Mouse (Mus musculus): ENCODE data around the gene Slc24a2. TPM values are rescaled to one million over a fixed set of nuclear protein-coding genes. Genes with fewer than 3 reads are reported as not detected.

Slc24a2 gene
- total RNA-seq (2017), result not detected in 3 replicates

DNA sequence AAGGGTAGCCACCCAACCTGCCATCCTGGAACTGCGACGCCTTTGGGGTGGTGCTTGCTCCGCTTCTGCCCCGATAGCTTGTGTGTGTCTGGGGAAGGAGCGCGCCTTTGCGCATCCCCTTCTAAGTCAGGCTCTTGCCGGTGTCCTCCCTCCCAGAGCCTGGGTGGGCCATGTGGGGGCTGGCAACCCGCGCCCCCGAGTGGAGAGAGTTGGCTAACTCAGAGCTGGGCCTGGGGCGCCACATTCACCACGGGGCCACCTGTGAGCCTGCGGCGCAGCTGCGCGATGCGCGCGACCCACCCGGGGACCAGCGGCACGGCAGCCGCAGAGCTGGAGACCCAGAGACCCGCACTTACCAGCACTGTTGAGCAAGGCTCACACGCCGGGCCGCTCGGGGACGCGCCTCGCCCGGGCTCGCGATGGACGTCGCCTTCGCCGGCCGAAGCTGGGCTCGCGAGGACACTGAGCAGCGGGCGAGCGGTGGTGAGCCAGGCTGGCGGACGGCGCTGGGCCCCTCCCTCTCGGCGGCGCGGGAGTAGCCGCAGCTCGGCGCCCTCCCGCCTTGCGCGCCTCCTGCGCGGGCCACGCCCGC is at the start of gene Slc24a2:
Gene Slc24a2 (minus strand): TSS at position 518 of the 592 bp plus-strand sequence.
- no peak for ATAC-seq (replicated peaks; ENCODE audit: insufficient number of reproducible peaks, low FRiP score, low TSS enrichment, poor library complexity, severe bottlenecking)

DNA sequence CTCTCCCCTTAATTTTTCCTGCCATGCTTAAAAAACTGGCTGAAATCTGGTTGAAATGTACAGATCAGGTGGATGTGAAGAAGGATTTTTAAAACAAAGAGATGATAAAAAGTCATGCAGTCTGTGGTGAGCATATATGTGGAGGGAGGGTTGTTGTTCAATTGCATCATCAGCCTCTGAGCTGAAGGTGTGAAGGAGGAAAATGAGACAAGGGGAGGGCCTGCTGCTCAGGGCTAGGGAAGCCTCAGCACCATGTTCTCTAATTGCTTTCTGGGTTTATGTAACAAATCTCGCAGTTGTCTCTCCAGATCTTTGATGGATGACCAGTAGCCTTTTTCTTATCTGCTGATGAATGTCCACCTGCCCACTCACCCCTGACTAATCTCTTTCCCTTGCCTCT is 44.5 kb upstream of the Slc24a2 start:
- ATAC-seq (replicated peaks; ENCODE audit: insufficient number of reproducible peaks, low FRiP score, low TSS enrichment, poor library complexity, severe bottlenecking), result no peak

DNA sequence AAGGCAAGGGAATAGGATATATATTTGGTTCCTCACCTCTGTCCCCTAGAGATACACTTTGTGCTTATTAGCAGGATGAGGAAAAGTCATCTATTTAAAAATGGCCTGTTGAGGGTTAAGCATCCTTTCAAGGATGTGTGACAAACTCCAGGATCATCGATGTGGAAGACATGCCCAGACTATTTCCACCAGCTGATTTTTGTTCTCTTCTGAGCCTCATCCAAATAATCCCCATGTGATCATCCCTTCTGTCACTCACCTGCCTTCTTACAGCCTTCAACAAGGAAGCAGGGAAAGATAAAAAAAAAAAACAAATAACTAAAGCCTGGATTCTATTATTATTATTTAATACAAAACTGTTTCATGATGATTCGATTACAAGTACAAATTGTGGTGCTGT is 44.0 kb upstream of the Slc24a2 start:
- no peak for ATAC-seq (replicated peaks; ENCODE audit: insufficient number of reproducible peaks, low FRiP score, low TSS enrichment, poor library complexity, severe bottlenecking)

DNA sequence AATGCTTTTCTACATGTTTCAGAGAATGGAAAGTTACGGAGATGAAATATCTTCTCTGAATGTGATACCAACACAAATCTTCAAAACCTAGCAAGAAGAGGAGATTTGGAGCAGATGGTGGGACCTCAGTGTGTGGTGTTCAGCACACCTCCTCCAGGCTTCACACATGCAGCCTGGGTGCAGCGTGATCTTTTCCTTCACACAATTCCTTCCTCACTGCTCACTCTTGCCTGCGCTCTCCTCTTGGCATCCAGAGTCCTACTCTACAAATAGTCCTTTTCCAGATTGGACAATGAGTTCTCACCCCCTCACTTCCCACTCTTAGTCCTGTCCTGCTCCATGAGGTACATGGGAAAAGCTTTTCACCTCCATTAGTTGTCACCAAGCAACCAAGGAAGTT is 43.2 kb upstream of the Slc24a2 start:
- no peak for ATAC-seq (replicated peaks; ENCODE audit: insufficient number of reproducible peaks, low FRiP score, low TSS enrichment, poor library complexity, severe bottlenecking)

DNA sequence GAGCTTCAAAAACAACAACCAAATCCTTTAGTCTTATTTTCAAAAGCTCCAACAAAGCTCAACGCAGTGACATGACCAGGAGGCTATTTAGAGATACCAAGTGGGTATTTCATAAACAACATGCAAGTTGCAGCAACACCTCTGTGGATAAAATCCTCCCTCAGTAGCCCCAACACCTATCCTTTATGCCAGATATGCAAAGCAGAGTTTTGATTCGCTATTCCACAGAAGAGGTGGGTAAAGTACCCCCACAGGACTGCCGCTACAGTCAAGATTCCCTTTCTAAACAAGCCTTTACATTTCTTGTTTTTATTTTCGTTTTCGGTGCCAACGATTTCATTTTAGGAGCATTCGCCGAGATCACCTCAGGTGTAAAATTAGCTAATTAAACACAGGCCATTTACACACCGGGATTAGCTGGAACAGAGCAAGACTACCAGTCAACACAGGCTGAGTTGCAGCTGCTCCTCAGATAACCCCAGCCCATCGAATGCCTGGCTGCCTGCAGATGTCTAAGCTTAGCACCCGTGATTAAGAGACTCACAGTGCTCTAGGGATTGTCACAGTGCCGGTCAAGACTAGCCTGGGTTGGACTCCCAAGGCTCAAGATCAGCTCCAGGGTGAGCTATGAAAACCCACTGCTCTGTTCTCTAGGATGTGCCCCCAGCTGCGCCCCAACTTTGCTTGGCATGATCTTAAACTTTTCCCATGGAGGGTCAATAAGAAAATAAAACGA is 885 bp downstream of the Slc24a2 start:
- no peak for ATAC-seq (replicated peaks; ENCODE audit: insufficient number of reproducible peaks, low FRiP score, low TSS enrichment, poor library complexity, severe bottlenecking)

DNA sequence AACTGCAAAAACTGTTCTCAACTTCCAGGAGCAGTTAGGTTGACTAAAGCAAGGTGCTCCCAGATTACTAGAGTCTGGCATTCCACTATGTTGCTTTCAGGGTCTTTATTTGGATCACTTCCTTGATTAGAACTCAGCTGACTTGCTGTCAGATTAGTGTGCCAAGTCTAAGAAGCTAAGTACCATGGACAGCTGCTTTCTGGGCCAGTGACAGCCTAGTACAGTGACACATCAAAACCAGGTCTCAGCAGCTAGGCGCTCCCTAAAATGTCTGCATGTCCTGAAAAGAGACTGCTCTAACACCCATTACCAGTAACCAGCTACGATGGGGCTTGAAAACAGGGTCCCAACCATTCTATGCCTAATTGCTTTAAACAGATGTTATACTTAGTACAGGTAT is 8.7 kb downstream of the Slc24a2 start:
- ATAC-seq (replicated peaks; ENCODE audit: insufficient number of reproducible peaks, low FRiP score, low TSS enrichment, poor library complexity, severe bottlenecking), result no peak

DNA sequence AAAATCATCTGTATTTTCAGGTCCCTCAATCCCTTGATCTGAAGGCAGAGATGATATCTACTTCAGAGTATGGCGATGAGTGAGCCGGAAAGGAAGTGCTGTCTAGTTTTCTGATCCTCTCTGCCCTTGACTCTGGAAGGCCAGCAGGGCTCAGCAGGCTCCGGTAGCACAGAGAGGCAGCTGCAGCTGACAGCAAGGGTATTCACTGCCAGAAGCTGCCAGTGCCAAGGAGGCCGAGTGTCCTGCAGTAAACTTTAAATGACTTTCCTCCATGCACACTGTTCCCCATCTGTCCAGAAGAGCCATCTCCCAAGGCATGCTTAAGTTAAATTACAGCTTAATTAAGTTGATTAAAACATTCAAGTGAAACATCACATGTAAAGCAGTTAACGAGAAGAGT is 12.1 kb downstream of the Slc24a2 start:
- ATAC-seq (replicated peaks; ENCODE audit: insufficient number of reproducible peaks, low FRiP score, low TSS enrichment, poor library complexity, severe bottlenecking), result no peak

DNA sequence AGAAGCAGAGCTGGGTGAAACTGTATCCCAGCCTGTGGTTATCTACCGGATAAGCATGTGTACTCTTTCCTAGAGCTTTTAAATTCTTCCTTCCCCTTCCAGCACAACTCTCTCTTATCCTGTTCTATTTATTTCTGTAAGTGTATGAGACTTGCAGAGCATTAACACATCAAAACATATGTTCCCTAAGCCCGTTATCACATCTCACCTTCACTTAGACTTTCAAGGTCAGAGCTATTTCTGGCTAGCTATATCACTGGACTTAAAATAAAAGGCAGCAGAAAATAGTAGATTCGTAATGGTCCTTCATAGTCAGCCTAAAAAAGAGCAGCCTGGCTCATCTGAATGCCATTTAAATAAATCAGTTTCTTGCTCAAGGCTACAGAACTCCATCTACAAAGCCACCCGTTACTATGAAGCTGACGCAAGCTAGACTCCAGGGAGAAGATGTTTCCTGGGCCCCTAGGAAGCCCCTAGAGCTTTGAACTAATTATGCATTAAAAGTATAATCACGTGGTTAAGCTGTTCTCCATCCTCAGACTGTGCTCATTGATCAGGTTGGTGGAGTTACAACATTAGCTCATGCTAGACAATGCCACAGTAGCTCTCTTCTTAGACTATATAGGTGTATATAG is 18.8 kb downstream of the Slc24a2 start:
- no peak for ATAC-seq (replicated peaks; ENCODE audit: insufficient number of reproducible peaks, low FRiP score, low TSS enrichment, poor library complexity, severe bottlenecking)

DNA sequence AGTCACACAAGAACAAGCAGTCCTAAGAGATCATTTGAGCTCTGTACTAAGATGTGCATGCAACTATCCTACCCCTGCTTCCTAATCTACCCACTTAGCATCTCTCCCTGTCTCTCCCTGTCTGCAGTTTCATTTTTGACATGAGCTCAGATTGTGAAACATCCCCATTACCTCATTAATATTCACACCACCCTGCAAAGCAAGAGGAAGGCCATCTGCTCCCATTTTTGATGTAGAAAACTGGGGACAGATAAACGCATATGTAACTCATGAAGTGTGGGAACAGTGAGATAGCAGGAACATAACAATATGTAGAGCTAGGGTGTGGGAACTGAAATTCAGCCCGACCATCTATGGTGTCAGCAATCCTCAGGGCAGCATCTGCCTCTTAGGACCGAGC is 19.7 kb downstream of the Slc24a2 start:
- no peak for ATAC-seq (replicated peaks; ENCODE audit: insufficient number of reproducible peaks, low FRiP score, low TSS enrichment, poor library complexity, severe bottlenecking)

DNA sequence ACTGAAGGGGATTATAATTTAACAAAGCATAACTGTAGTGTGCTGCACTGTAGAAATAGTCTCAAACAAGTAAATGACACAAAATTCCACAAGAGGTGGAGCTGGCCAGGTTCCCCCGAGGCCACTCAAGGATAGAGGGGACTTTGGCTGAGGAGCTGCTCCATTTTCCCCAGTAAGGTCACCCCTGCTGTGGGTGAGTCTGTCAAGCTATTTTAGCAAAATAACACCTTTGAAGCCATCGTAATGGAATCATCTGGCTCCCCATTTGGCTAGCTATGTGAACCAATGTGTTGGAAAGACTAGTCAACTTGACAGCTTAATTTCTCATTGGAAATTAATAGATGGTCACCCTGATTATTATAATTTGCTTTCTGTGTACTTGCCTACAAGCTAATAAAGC is 28.2 kb downstream of the Slc24a2 start:
- no peak for ATAC-seq (replicated peaks; ENCODE audit: insufficient number of reproducible peaks, low FRiP score, low TSS enrichment, poor library complexity, severe bottlenecking)

DNA sequence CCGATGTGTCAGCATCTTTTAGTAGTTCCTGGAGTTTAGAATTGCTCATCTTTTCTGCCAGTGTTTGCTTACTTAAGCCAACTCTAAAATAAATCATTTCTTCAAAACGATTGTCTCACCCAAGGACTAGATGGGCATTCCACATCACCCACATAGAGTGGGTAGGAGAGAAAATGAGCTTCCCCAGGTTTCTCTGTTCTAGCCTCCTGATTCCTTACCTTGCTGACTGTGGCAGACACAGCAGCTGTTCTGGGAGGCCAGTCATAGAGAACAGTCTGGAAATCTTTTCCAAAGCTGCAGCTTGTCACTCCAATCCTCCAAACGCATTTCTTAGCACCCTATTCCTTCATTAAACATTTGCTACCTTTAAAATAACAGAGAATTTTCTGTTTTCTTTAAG is 29.0 kb downstream of the Slc24a2 start:
- ATAC-seq (replicated peaks; ENCODE audit: insufficient number of reproducible peaks, low FRiP score, low TSS enrichment, poor library complexity, severe bottlenecking), result no peak

DNA sequence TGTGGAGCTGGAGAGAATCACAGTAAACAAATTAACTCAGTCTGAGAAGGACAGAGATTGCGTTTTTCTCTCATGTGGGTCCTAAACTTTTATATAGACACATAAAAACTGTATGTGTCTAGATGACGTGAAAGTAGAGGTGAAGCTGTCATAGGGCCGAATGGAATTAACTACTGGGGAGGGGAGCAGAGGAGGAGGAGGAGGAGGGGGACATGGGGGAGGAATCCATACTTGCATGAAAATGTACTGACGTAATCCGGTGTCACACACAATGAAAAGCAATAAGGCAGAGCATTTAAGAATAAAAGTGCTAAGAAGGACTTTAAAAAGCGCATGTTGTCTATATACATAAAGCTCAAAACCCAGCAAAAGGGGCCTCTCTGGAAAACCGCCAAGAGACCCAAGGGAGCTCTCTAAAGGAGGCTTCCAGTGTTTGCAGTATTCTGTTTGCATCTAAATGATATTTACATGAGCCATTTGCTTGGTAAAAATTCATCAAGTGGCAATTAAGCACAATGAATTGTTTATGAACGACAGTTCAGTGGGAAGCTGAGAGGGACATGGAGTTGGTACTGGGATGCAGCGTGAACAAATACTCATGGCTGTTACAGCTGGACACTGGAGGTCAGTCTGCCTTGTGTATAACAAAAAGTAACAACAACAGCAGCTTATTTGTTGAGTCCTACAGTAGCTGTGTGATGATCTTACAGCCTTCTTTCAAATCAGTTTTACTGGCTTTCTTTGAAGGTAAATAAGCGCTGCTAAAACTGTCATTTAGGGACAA is 45.9 kb downstream of the Slc24a2 start:
- no peak for ATAC-seq (replicated peaks; ENCODE audit: insufficient number of reproducible peaks, low FRiP score, low TSS enrichment, poor library complexity, severe bottlenecking)

DNA sequence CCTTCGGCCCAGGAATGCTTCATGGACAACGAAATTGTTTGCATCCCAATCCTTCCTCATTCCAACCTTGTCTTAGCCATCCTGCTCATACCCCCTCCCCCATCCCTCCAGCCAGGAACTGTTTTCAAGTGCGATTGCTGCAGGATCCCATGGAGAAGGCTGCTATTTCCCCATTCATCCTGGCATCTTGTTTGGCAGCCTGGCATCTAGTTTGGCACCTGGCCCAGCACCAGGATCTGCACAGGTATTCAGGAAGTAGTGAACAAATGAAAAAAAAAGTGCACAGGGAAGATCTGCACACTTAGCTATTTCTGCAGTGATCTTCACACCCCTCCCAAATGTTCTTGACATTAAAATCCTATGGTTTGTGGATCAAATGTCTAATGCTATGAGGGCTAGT is 53.2 kb downstream of the Slc24a2 start:
- ATAC-seq (replicated peaks; ENCODE audit: insufficient number of reproducible peaks, low FRiP score, low TSS enrichment, poor library complexity, severe bottlenecking), result no peak

DNA sequence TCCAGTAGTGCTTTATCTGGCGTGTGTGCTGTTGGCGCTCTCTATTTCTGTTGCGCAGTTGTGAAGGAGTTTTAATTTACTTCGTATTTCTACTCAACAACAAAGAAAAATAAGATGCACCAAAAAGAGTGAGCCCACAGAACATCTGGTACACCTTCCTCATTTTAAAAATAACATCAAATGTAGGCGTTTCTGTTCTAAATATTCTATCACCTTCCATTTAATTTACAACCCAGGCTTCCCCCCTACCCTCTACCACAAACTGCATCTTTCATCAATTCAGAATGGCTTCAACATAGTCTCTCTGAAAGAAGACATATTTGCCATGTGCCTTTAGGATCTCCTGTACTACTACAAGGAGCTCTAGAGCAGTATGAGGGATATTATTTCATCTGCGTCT is 66.3 kb downstream of the Slc24a2 start:
- no peak for ATAC-seq (replicated peaks; ENCODE audit: insufficient number of reproducible peaks, low FRiP score, low TSS enrichment, poor library complexity, severe bottlenecking)

DNA sequence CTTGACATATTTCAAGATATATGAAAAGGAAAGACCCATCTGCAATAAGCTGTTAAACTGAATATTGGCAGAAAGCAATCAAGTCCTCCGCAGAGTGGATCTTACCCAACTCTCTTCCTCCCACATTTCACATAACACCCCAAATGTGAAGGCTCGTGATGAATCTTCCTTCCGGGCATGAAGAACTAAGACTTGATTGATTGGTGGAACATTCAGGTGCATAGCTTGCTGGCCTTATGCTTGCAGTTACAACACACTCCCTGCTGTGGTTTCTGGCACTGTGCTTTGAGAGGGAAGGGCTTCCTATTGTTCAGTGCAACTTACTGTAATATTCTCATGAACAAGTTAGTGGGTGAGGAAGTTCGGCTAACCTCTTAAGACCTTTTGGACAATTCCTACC is 72.2 kb downstream of the Slc24a2 start:
- no peak for ATAC-seq (replicated peaks; ENCODE audit: insufficient number of reproducible peaks, low FRiP score, low TSS enrichment, poor library complexity, severe bottlenecking)

DNA sequence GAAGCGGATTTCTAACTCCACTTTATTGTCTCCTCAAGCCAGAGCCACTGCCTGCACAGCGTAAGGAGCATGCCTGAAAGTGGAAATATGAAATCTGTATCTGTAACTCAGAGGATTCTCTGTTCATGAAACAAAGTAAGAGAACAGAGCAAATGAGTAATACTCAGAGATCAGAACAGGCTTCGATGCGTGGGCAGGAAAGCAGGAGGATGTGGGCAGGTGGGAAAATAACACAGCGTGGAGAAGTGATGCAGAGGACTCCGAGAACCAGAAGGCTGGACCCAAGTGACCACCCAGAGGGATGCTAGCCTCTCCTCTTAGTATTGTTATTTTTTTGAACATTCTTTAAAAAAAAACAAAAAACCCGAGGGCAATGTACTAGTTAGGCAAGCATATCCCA is 78.3 kb downstream of the Slc24a2 start:
- no peak for ATAC-seq (replicated peaks; ENCODE audit: insufficient number of reproducible peaks, low FRiP score, low TSS enrichment, poor library complexity, severe bottlenecking)

DNA sequence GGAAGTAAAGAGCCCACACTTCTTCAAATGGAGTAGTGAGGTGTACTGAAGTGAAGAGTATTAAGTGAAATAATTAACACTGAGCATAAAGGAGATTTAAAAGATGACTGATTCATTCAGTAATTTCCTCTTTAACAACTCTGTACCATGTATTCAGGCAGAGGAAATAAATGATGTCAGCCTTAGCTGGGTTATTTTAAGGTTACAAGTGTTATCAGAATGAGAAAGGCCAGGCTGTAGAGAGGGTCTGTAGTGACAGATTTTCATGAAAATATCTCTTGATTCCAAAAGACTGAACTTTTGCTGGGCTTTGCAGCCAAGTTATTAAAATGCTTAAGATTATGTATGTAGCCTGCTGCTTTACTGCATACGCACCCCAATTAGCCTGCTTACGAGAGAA is 80.7 kb downstream of the Slc24a2 start:
- no peak for ATAC-seq (replicated peaks; ENCODE audit: insufficient number of reproducible peaks, low FRiP score, low TSS enrichment, poor library complexity, severe bottlenecking)

DNA sequence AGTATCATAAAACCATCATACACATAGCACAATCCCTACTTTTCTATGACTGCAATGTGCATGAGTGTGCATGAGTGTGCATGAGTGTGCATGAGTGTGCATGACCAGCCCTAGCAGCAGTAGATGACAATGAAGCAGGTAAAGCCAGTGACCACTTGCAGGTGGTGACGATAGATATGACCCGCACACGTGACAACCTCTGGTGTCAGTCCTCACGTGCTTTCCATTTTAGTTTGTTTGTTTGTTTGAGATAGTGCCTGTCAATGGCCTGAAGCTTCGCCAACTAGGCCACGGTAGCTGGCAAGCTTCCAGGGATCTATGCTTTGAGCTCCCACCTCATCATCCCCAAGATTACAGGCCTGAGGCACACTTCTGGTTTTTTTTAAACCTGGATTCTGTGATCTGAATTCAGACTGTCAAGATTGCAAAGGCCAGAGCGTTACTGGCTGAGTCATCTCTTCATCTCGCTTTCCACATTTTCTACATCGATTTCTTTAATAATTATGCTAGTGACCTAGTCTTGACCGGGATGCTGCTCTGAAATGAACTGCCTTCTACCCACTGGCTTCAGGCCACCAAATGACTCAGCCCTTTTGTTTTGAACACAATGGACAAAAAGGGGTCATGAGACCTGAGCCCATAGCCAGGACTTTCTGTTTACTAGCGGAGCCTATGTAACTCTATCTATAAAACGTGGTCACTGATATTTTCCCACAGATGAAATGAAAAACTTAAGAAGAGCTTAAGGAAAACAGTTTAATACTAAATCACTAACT is 88.5 kb downstream of the Slc24a2 start:
- ATAC-seq (replicated peaks; ENCODE audit: insufficient number of reproducible peaks, low FRiP score, low TSS enrichment, poor library complexity, severe bottlenecking), result no peak

DNA sequence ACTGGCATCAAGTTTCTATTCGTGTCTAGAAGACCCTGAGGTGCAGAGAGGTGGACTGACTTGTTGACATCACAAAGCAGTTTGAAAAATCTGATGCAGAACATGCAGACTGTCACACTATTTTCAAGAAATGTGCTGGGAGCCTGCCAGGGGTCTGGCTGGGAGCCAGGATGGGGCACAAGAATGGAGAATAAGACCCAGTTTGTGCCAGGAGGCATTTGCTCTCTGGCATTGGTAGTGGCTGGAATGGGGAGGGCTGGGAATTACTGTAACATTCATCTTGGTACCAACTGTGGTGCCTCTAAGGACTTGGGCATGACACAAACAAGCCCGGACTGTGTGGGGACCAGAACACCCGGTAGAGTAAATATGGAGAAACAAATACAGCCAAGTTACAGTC is 89.4 kb downstream of the Slc24a2 start:
- no peak for ATAC-seq (replicated peaks; ENCODE audit: insufficient number of reproducible peaks, low FRiP score, low TSS enrichment, poor library complexity, severe bottlenecking)
